Mouse (Mus musculus) lung, postnatal 0 days (tissue): ENCODE results near the gene Foxe1.

Experiments
- CTCF ChIP-seq: IDR thresholded peaks from 2 replicates; pipeline ENCODE4 v1.5.1; 2016; ENCODE audit warnings: antibody characterized with exemption, mild to moderate bottlenecking
- EP300 ChIP-seq: IDR thresholded peaks from 2 replicates; pipeline ENCODE4 v1.6.1; 2016; ENCODE audit warnings: antibody characterized with exemption, mild to moderate bottlenecking, control low read depth

DNA sequence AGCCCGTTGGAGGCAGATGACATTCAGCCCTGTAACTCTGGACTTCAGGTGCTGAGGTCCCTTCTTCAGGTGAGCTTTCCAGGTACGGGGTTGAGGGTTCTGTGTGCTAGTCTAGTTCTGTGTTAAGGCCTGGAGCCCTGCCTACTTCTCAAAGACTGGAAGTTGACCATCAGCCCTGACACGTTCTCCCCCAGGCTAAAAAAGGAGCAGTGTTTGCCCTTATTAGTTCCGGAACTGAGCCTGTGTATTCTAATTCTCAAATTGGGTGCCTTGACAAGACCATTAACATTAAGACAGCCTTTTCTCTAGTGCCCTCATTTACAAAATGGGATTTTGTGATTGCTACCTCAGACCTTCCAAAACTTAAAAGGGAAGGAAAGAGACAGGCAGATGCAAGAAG lies 3.7 kb downstream of the Foxe1 start:
- TF ChIP-seq CTCF: no peak
- no peak for TF ChIP-seq EP300
